Mouse (Mus musculus) CD4-positive, CD25-positive, alpha-beta regulatory T cell, adult 4 months (primary cell): ENCODE measurements around the gene Gm10273. TPM values are rescaled to one million over a fixed set of nuclear protein-coding genes. Genes with fewer than 3 reads are reported as not detected.
A peak's percentile ranks its signal among the peaks of the same experiment; 100 is the strongest.

Source experiments
- ATAC-seq: one replicate; pipeline ENCODE4 v1.8.0; 2017
- polyA plus RNA-seq, 2 experiments: library from polyadenylated mRNA; unstranded; fragments of 100-300 nt; shearing (Covaris generic); gene quantifications; one replicate each; pipeline ENCODE4 v1.2.1; 2017

The Gm10273 gene
- polyA plus RNA-seq, 2 experiments from 2014 or later: 52.8 to 77.1 TPM

DNA sequence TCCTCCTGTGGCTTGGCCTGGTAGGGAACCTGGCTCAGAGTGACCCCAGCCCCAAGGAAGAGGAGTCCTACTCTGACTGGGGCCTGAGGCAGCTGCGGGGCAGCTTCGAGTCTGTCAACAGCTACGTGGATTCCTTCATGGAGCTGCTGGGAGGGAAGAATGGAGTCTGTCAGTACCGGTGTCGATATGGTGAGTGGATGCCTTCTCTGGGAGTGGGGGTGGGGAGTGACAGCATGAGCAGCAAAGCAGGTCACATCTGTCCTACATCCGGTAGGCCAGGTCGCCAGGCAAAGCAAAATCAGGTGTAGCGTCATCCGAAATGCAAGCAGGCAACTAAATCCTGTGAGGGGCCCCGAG, 8.3 kb downstream of the Gm10273 start:
- ATAC-seq: no peak

DNA sequence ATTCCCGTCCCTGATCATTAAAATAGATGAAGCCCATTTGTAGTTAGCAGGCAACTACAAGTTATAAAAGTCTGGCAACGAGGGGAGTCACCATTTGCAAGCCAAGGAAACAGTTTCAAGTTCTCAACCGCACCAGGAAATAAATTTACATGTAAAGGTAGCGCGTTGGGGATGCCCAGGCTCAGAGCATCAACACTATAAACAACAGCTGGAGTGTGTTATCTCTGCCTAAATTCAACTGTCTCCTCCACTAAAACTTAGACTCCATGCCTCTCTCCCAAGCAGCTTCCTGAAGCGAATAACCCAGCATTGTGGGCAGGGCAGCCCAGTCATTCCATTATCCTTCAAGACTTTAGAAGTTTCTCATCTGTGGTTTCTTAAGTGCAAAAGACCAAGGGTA, 13.1 kb downstream of the Gm10273 start:
- no peak for ATAC-seq

GRCm38 (mm10) chr10:59410264-59410663, 14.8 kb downstream of the Gm10273 start:
- no peak for ATAC-seq

DNA sequence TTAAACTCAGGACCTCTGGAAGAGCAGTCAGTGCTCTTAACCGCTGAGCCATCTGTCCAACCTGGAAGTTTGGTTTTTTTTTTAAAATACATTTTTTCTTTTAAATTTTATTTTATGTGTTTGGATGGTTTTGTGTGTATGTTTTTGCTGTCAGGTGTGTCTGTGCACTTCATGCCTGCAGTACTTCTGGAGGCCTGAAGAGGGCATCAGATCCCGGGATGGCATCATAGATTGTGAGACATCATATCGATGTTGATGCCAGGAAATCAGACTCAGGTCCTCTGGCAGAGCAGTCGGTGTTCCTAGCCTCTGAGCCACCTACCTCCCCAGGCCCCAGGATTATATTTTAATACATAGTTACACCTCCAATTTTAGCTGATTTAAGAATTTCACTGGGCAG, 18.3 kb downstream of the Gm10273 start:
- no peak for ATAC-seq

GRCm38 (mm10) chr10:59416623-59417022, 21.2 kb downstream of the Gm10273 start:
- no peak for ATAC-seq

DNA sequence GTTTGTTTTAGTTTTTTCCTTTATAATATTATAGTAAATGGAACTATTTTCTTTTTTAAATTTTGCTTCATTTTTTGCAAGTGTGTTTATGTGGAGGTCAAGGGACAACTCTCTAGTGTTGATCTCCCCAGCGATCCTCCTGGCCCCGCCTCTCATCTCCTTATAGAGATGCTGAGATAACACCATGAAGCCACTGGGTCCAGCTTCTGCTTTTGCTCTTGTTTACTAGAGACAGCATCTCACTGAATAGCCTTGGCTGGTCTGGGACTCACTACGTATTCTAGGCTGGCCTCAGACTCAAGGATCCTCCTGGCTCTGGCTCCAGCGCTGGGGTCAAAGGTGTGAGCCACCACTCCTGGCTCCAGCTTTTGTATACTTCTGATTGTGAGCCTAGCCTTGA, 24.1 kb downstream of the Gm10273 start:
- no peak for ATAC-seq

DNA sequence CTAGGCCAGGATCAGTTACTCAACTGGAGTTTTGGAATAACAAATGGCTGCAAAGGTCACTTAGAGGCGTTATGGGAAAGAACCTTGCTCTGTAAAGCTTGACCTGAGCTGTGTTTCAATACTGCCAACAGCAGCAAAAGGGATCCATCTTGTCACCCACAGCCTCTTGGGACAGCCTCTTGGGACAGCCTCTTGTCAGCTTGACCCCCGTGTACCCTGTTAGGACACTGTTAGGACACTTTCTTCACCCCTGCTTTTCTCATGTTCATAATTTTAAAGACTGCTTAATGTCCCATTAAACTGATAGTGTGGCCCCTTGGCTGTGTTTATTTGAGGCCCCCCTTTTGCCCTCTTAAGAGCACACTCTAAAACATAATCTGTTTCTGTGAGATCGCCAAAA, 29.0 kb downstream of the Gm10273 start:
- no peak for ATAC-seq

DNA sequence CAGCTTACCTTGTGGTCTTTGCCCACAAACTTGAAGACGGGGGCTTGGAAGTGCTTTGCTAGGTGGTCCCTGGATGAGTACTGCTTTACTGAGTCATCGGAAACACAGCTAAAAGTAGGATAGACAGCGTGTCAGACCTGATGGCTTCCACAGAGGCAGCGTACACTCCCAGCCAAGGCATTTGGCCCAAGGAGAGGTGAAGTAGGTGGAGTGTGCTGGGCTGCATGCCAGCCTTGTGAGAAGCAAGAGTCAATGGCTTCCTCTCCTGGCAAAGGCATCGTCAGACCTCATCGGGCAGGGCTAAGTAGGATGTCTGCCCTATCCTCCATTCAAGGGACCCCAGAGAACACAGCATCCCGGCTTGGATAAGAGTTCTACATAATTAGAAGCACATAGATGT, 29.9 kb downstream of the Gm10273 start:
- no peak for ATAC-seq

DNA sequence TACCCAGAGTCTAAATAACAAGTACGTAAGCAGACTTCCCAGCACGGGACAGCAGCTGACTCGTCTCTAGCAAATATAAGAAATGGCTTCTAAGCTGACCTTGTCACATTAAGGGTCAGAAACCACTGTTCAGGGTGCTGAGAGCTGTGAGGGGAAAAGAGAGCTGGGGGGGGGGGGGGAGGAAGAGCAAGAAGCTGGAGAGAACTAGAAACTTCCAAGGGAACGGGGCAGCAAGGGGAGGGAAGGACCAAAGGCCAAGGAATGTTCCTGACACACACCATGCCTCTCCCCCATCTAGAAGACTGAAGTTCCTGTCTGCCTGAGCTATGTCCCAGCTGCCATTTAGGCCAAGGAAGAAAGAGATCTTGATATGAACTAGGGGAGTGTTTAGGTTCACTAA, 30.9 kb downstream of the Gm10273 start:
- no peak for ATAC-seq

DNA sequence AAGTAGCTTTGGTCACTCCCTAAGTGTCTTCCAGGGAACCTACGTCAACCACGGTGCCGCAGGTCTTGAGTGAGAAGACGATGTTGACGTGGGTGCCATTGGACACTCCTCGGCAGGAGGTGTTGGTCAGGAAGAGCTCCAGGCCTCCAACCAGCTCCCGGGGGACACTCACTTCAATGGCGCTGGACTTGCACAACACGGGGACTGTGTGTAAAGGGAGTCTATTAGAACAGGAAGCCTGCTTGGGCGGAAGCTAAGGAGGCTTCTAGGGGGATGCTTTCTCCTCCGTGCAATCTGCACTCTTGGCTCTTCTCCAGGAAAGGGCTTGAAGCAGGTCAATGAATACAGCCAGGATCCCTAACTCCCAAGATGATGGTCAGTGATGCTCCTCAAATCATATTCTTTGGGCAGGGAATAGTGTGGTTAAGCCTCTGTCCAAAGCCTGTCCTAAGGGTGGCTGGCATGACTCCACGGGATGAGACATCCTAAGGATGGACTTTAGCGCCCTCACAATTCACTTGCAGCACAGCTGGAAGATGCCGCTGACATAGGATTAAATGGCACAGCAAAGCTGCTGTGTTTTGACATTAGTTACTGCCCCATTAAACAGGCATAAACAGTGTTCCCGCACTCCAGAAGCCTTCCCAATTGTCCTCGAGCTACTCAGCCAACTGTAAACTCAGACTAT, 34.2 kb downstream of the Gm10273 start:
- no peak for ATAC-seq

DNA sequence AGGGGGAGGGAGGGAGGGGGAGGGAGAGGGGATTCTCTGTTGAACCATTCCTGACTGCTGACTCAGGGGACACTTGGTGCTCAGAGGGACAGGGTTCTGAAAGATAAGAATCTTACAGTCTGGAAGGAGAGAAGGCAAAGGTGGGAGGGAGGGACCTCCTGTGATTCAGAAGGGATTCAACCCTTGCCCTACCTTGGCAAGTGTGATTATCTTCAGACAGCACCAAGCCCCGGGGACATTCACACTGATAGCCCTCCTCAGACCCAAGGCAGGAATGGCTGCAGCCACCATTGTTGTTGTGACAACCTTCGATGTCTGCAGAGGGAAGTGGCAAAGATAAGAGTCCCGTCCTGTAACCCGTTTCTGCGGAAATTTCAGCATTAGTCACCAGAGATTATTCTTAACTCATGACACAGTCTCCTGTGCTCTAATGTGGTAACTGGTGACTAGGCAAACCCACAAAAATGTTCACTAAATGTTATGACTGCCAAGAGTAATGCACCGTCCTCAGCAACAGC, 35.3 kb downstream of the Gm10273 start:
- ATAC-seq: peak; percentile 92

GRCm38 (mm10) chr10:59435746-59436145, 40.3 kb downstream of the Gm10273 start:
- no peak for ATAC-seq

- no peak for ATAC-seq
Measured at GRCm38 (mm10) chr10:59438651-59439050, 43.2 kb downstream of the Gm10273 start.

GRCm38 (mm10) chr10:59439508-59439931, 44.1 kb downstream of the Gm10273 start:
- no peak for ATAC-seq

- no peak for ATAC-seq
Measured at GRCm38 (mm10) chr10:59440177-59440576, 44.7 kb downstream of the Gm10273 start.

- ATAC-seq: no peak
Measured at GRCm38 (mm10) chr10:59441735-59442134, 46.3 kb downstream of the Gm10273 start, which contains the start of gene Oit3. Oit3 (minus strand) TSS chr10:59441778.

DNA sequence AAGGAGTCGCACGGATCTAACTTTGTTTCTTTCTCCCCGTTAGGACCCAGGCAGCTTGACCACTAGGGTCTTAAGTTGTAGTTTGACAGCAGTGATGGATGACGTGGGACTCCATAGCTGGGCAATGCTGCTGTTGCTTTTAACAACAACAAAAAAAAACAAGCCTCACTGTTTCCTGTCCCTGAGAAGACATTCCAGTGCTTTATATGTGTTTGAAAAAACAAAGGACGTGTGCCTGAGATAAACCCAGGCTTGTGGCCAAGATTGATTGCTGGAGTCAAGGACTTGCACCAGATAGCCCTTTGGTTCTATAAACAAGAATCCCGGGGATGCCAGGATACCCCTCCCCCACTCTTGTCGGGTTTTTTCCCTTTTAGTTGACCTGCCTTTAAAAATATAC, 47.8 kb downstream of the Gm10273 start:
- no peak for ATAC-seq

GRCm38 (mm10) chr10:59444106-59444505, 48.7 kb downstream of the Gm10273 start:
- no peak for ATAC-seq

DNA sequence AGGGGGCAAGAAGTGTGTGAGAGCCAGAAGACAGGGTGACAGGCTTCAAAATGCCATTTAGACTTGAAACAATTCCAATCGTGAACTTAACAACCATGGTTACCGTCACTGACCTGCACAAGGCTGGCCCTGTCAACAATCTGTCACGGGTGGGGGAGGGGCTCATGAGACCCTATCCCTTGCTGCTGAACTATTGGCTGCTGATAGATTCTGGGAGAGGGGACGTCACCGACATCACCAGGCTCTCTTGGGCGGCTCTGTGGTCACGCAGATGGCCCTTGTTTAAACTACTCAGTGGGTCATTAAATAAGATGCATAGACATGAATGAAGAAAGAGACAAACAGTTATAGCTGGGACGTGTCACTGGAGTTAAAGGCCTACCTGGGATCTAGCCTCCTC, 49.2 kb downstream of the Gm10273 start:
- ATAC-seq: no peak

Other genes with a start within 250 kb of the Gm10273 start
- gene Sept10, start 173.8 kb upstream of the Gm10273 start, polyA plus RNA-seq: 1 to 10 TPM; 1.1 to 1.7 TPM
- under 1 TPM; 0.25 to 0.74 TPM for gene Sowahc, start 173.7 kb upstream of the Gm10273 start, polyA plus RNA-seq
- 10 to 100 TPM; 53.7 to 54.3 TPM for gene P4ha1, start 72.3 kb upstream of the Gm10273 start, polyA plus RNA-seq
- not detected for gene Pla2g12b, start 8.0 kb downstream of the Gm10273 start, polyA plus RNA-seq
- gene Oit3, start 46.1 kb downstream of the Gm10273 start, polyA plus RNA-seq: under 1 TPM in 1 of 2 experiments, not detected in 1; 0.43 TPM
- gene Gm10322, start 220.4 kb downstream of the Gm10273 start, polyA plus RNA-seq: not detected
- gene Mcu, start 221.1 kb downstream of the Gm10273 start, polyA plus RNA-seq: 10 to 100 TPM; 21.6 to 23.7 TPM